In the genomic region with DNA sequence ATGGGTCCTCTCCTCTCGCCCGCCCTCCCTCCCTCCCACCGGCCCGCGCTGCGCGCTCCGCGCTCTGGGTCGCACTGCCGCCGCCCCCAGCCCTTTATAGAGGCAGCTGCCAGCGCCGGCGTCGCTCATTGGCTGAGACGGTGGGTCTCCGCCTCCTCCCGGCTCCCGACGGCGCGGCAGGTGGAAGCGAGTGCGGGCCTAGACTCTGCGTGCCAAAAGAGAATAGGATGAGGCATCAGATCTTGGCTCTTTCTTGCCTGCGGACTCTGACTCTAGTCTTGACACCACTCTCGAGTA, we compare ENCODE assay signal across 9 mouse cellular contexts. TPM values are rescaled to one million over a fixed set of nuclear protein-coding genes. Genes with fewer than 3 reads are reported as not detected.
DNase-seq lines count a peak whose midpoint lies in the region; ATAC-seq and TF ChIP-seq lines count a peak whose summit lies in the region.
"Had no signal": no experiment of that assay in that cellular context is flagged by ENCODE, and none has a peak within 500 bp of the region (broad histone marks: within the 10 kb centered on the region; RNA-seq: fewer than 3 reads in every experiment).

A gene (minus strand): TSS at position 66 of the 297 bp plus-strand sequence.

- no peak for TF ChIP-seq EP300 in heart, postnatal 0 days (IDR thresholded peaks at IDR 0.05; ENCODE audit: low read depth)

- 2% methylated on average over 25 of the region's 28 CpGs for WGBS in heart, postnatal 0 days
- 2% methylated on average over 16 of the region's 28 CpGs for WGBS in forebrain, embryonic 15.5 days

- peaks cover 2% of the 10 kb centered on the region for H3K36me3 ChIP-seq in heart, postnatal 0 days (replicated peaks; ENCODE audit: control insufficient read depth, insufficient read depth, low read length)
- peaks cover 4% of the 10 kb centered on the region; the same call in 1 of the 2 replicates for H3K36me3 ChIP-seq in forebrain, embryonic 15.5 days

- H3K27ac ChIP-seq in heart, postnatal 0 days (ENCODE audit: low read depth) = no peak within 1 kb of the TSS
- H3K27ac ChIP-seq in forebrain, embryonic 15.5 days (replicated peaks) = peak within 1 kb of the TSS; percentile 94

- no peak for ATAC-seq in heart, postnatal 0 days (ENCODE audit: insufficient read depth, low read depth)
- peak; percentile 41 for ATAC-seq in cerebellum, adult (ENCODE audit: insufficient number of reproducible peaks, low FRiP score, low TSS enrichment)
- ATAC-seq in forebrain, embryonic 15.5 days (replicated peaks) = peak; percentile 85

- peaks cover 67% of the 10 kb centered on the region for H3K27me3 ChIP-seq in heart, postnatal 0 days (ENCODE audit: control insufficient read depth, insufficient read depth, low read length)
- H3K27me3 ChIP-seq in forebrain, embryonic 15.5 days = no peaks in the 10 kb centered on the region

- no peak within 1 kb of the TSS for H3K9ac ChIP-seq in heart, postnatal 0 days (replicated peaks; ENCODE audit: low read depth, low read length)
- peak within 1 kb of the TSS; percentile 90 for H3K9ac ChIP-seq in forebrain, embryonic 15.5 days (replicated peaks)

- H3K9me3 ChIP-seq in heart, postnatal 0 days (replicated peaks; ENCODE audit: control insufficient read depth, low read length) = no peaks in the 10 kb centered on the region
- H3K9me3 ChIP-seq in forebrain, embryonic 15.5 days = no peaks in the 10 kb centered on the region

- no peak for DNase-seq in heart, postnatal 0 days (ENCODE audit: low spot score)
- no peak for DNase-seq in heart, postnatal 4 days
- DNase-seq in left cerebral cortex, adult 11 months (ENCODE audit: low spot score) = peak; percentile 63
- peak; percentile 43 for DNase-seq in naive thymus-derived CD4-positive, alpha-beta T cell, adult 2 months (ENCODE audit: low read depth)
- no peak for DNase-seq in urinary bladder, postnatal 25 days (ENCODE audit: low spot score)
- no peak for DNase-seq in spleen, adult 18-20 months

- peak within 1 kb of the TSS; percentile 37 for H3K4me3 ChIP-seq in heart, postnatal 0 days (ENCODE audit: low read depth, low read length)
- peak within 1 kb of the TSS; percentile 70 for H3K4me3 ChIP-seq in forebrain, embryonic 15.5 days
- H3K4me3 ChIP-seq: myocyte had no signal

- no peak for TF ChIP-seq CTCF in heart, postnatal 0 days (IDR thresholded peaks at IDR 0.05; ENCODE audit: low read depth)

- peaks cover 11% of the 10 kb centered on the region; the same call in 1 of the 2 replicates for H3K4me1 ChIP-seq in heart, postnatal 0 days (ENCODE audit: control insufficient read depth, insufficient read depth)
- H3K4me1 ChIP-seq in forebrain, embryonic 15.5 days = peaks cover 42% of the 10 kb centered on the region

- peak within 1 kb of the TSS; percentile 60 for H3K4me2 ChIP-seq in heart, postnatal 0 days (ENCODE audit: low read depth, low read length)
- H3K4me2 ChIP-seq in forebrain, embryonic 15.5 days (replicated peaks) = peak within 1 kb of the TSS; percentile 81

RNA-seq across cellular contexts. Expression of the gene that starts here (rescaled TPM):
- 0.04 and 0.15 TPM in 2 replicates for total RNA-seq in heart, postnatal 0 days (2014; rRNA removed; ENCODE audit: low replicate concordance)
- polyA plus RNA-seq in heart, postnatal 0 days (2015; fragmentation: Nextera tagmentation; extraction: Ambion mirVana) = 0.03 TPM in 1 of 2 replicates, not detected in the other
- total RNA-seq in heart, postnatal 4 days (2021) = under 1 TPM; 0.47 to 0.52 TPM
- 88.9 and 93.3 TPM in 2 replicates for polyA plus RNA-seq in forebrain, embryonic 15.5 days (2015; fragmentation: Nextera tagmentation; extraction: Ambion mirVana)

Comparison
In these comparisons a context has a peak if more than half of its experiments do, and no peak if none do; other contexts are left out.
1. RNA of the gene that starts here (polyA plus RNA-seq): 88.9 to 93.3 TPM in forebrain, embryonic 15.5 days; 0.03 TPM in heart, postnatal 0 days; every median in the first group is over 10 times any median in the second.
2. DNase-seq: peak in left cerebral cortex, adult 11 months (single experiment) and naive thymus-derived CD4-positive, alpha-beta T cell, adult 2 months (single experiment); none in heart, postnatal 0 days (single experiment), heart, postnatal 4 days (single experiment), urinary bladder, postnatal 25 days (single experiment) and spleen, adult 18-20 months (0 of 2).